Mouse (Mus musculus): ENCODE results near the gene Ttc23. TPM values are rescaled to one million over a fixed set of nuclear protein-coding genes. Genes with fewer than 3 reads are reported as not detected.

The Ttc23 gene
- total RNA-seq, 2 experiments from 2014 or later: 19.9 to 22.0 TPM

- no peak for DNase-seq
- intact Hi-C loops (cut with DNase I; ENCODE audit: low total_unique reads): no loop called here
These were observed 81.0 kb downstream of the Ttc23 start for GRCm38 (mm10) chr7:67728203-67728602.

GRCm38 (mm10) chr7:67728809-67729208, 81.6 kb downstream of the Ttc23 start:
- DNase-seq: no peak
- intact Hi-C loops (cut with DNase I; ENCODE audit: low total_unique reads): no loop called here

- intact Hi-C loops (cut with DNase I; ENCODE audit: low total_unique reads): no loop called here
- DNase-seq: no peak
These were observed 83.4 kb downstream of the Ttc23 start for GRCm38 (mm10) chr7:67730431-67731110.

- intact Hi-C loops (cut with DNase I; ENCODE audit: low total_unique reads): no loop called here
- DNase-seq: no peak
These were observed 85.1 kb downstream of the Ttc23 start for GRCm38 (mm10) chr7:67732276-67732675.

GRCm38 (mm10) chr7:67740382-67740781, 93.2 kb downstream of the Ttc23 start:
- DNase-seq: peak; percentile 27

GRCm38 (mm10) chr7:67740796-67741195, 93.6 kb downstream of the Ttc23 start:
- intact Hi-C loops (cut with DNase I; ENCODE audit: low total_unique reads): no loop called here
- peak; percentile 46 for DNase-seq

More at GRCm38 (mm10) chr7:67740382-67740781, 93.2 kb downstream of the Ttc23 start:
- intact Hi-C loops (cut with DNase I; ENCODE audit: low total_unique reads): no loop called here

GRCm38 (mm10) chr7:67741706-67742105, 94.5 kb downstream of the Ttc23 start:
- intact Hi-C loops (cut with DNase I; ENCODE audit: low total_unique reads): no loop called here
- DNase-seq: peak; percentile 58

- DNase-seq: no peak
- intact Hi-C loops (cut with DNase I; ENCODE audit: low total_unique reads): no loop called here
These were observed 100.6 kb downstream of the Ttc23 start for GRCm38 (mm10) chr7:67747731-67748305.

GRCm38 (mm10) chr7:67749441-67750239, 102.4 kb downstream of the Ttc23 start:
- intact Hi-C loops (cut with DNase I; ENCODE audit: low total_unique reads): no loop called here
- peak; percentile 20 for DNase-seq

- DNase-seq: peak; percentile 48
- intact Hi-C loops (cut with DNase I; ENCODE audit: low total_unique reads): no loop called here
These were observed 107.4 kb downstream of the Ttc23 start for GRCm38 (mm10) chr7:67754606-67755005.

- intact Hi-C loops (cut with DNase I; ENCODE audit: low total_unique reads): no loop called here
- no peak for DNase-seq
These were observed 108.2 kb downstream of the Ttc23 start for GRCm38 (mm10) chr7:67755366-67755765.

- no peak for DNase-seq
- intact Hi-C loops (cut with DNase I; ENCODE audit: low total_unique reads): no loop called here
These were observed 109.4 kb downstream of the Ttc23 start for GRCm38 (mm10) chr7:67756636-67757035.

- DNase-seq: no peak
- intact Hi-C loops (cut with DNase I; ENCODE audit: low total_unique reads): loop anchor here (2.0 kb wide), 1 partner anchor 84 kb away; no protein-coding TSS in a partner anchor
These were observed 111.3 kb downstream of the Ttc23 start for GRCm38 (mm10) chr7:67758506-67758857.

- peak; percentile 71 for DNase-seq
- intact Hi-C loops (cut with DNase I; ENCODE audit: low total_unique reads): loop anchor here (2.0 kb wide), 1 partner anchor 84 kb away; no protein-coding TSS in a partner anchor
These were observed 111.8 kb downstream of the Ttc23 start for GRCm38 (mm10) chr7:67758858-67759628.

GRCm38 (mm10) chr7:67759629-67759995, 112.4 kb downstream of the Ttc23 start, which contains the start of gene Synm:
Gene Synm, minus strand, starts transcription at chr7:67759742.
- DNase-seq: peak; percentile 95
- intact Hi-C loops (cut with DNase I; ENCODE audit: low total_unique reads): loop anchor here (2.0 kb wide), 1 partner anchor 85 kb away; no protein-coding TSS in a partner anchor

- intact Hi-C loops (cut with DNase I; ENCODE audit: low total_unique reads): no loop called here
- DNase-seq: no peak
These were observed 116.4 kb downstream of the Ttc23 start for GRCm38 (mm10) chr7:67763625-67764024.

GRCm38 (mm10) chr7:67768125-67768524, 120.9 kb downstream of the Ttc23 start:
- intact Hi-C loops (cut with DNase I; ENCODE audit: low total_unique reads): no loop called here
- DNase-seq: no peak

GRCm38 (mm10) chr7:67769487-67769886, 122.3 kb downstream of the Ttc23 start:
- intact Hi-C loops (cut with DNase I; ENCODE audit: low total_unique reads): no loop called here
- no peak for DNase-seq

- DNase-seq: no peak
- intact Hi-C loops (cut with DNase I; ENCODE audit: low total_unique reads): no loop called here
These were observed 125.0 kb downstream of the Ttc23 start for GRCm38 (mm10) chr7:67772231-67772630.

GRCm38 (mm10) chr7:67775623-67776022, 128.4 kb downstream of the Ttc23 start:
- intact Hi-C loops (cut with DNase I; ENCODE audit: low total_unique reads): no loop called here
- DNase-seq: no peak

Measured in gastrocnemius, postnatal 14 days (tissue).